Mouse (Mus musculus): ENCODE measurements at regions not wholly inside any gene's neighbourhood (a gene's known extent, or its start where the extent isn't known, plus 50 kb on each side); places are given as distances from the start of the nearest gene placed in this dataset.

DNA sequence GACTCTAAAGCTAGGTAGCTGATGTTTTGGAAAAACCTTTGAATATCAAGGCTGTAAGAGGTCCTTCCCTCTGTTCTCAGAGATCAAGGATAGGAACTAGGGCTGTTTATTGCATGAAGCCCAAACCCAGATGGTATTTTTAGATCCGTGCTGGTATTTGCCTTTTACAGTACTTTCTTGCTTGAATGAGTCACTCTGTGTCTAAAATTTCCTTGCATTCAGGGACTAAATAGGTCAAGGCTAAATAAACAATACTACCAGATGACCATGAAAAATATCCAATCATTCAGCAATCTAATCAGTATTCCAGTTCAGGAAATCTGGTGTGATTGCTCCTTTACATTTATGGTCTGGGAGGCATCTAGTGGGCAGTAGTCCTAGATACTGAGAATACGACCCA lies 243.6 kb downstream of the Btg1 start:
- DNase-seq (ENCODE audit: low spot score in 2 of 2), result no peak

- DNase-seq (ENCODE audit: low spot score in 2 of 2), result no peak
Measured at GRCm38 (mm10) chr10:96863230-96863629, 246.4 kb downstream of the Btg1 start.

- no peak for DNase-seq (ENCODE audit: low spot score in 2 of 2)
Measured at GRCm38 (mm10) chr10:96866468-96866867, 249.7 kb downstream of the Btg1 start.

GRCm38 (mm10) chr10:96871559-96872160 lies 254.9 kb downstream of the Btg1 start:
- no peak for DNase-seq (ENCODE audit: low spot score in 2 of 2)

- DNase-seq (ENCODE audit: low spot score in 2 of 2), result no peak
Measured at GRCm38 (mm10) chr10:96874646-96875045, 257.8 kb downstream of the Btg1 start.

- no peak for DNase-seq (ENCODE audit: low spot score in 2 of 2)
Measured at GRCm38 (mm10) chr10:96875676-96876075, 258.9 kb downstream of the Btg1 start.

DNA sequence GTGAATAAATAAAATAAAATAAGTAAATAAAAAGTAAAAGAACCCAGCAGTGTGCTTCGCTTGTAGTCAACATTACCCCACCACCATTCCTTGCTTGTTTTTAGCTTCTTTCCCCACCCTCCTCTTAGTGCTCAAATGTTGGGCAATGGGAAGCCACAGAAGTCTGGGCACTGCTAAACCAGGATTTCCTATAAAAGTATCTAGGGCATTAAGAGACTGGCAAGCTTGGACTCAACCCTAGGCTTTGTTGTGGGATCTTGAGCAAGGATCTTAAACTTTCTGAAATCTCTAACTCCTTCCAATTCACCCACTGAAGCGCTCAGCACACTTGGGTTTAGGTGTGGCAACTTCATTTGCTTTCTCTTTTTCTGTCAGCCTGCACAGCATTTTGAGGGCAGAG lies 262.6 kb downstream of the Btg1 start:
- no peak for DNase-seq (ENCODE audit: low spot score in 2 of 2)

DNA sequence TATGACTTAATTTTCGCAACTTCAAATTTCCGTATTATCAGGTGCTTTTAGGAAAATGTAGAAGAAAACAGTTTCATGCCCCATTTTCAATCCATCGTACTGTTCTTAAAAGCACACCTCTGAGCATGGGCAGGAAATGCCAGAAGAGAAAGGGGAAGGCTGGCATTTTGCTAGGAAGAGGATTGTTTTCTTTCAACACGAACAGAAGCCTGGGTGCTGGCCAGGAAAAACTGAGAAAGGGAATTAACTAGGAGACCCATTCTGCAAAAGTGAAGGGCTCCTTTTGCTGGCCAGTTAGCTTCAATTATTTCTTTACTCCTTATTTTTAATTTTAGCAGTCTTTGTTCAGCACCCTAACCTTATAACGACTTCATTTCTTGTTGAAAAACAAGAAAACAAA lies 264.0 kb downstream of the Btg1 start:
- no peak for DNase-seq (ENCODE audit: low spot score in 2 of 2)

DNA sequence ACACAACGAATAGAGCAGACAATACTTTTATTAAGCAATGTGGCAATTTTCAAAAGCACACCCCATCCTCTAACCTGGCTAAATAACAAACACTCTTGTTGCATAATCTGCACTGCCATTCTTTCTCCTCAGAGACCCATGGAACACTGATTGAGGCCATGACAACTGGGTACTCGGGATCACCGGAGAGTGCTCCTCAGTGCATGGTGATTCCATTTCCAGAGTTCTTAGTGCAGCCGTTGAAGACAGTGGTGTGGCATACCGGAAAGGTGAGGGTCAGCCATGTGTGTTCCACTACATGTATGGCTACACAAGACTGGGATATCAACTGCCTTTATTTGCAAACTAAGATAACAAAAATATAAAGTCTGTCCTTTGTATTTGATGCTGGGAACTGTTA lies 264.4 kb downstream of the Btg1 start:
- no peak for DNase-seq (ENCODE audit: low spot score in 2 of 2)

DNA sequence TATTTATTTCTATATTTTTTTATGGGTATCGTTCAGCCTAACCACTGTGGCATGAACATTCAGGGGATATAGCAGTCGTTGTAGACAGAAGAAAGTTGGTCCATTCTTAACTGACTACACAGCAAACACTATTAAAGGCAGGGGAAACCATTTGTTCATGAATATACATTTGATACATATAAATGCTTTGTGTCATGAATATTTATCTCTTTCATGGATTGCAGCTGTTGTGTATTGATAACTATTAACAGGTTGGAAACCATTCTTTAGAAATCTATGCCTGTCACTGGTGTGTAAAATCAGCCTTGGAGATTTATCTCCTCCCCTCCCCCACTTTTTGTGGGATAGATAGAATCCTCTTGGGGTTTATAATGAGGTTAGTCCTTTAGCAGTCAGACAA lies 264.9 kb downstream of the Btg1 start:
- DNase-seq (ENCODE audit: low spot score in 2 of 2), result no peak

DNA sequence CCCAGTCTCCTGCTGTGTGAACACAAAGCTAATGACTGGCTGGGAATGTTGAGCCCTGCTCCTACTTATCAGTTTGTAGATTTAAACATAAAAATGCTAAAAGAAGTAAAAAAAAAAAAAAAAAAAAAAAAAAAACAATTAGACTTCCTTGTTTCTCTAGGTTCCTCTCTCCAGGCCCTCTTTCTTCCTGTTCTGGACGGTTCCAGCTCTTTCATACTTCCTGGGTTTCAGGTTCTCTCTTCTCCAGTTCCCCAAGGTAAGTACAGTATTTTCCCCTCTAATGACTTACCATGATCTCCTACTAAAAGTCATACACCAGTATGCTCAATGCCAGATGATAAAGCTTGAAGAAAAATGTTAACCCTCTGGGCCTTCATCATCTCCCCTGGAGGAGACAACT lies 284.3 kb downstream of the Btg1 start:
- no peak for DNase-seq (ENCODE audit: low spot score in 2 of 2)

DNA sequence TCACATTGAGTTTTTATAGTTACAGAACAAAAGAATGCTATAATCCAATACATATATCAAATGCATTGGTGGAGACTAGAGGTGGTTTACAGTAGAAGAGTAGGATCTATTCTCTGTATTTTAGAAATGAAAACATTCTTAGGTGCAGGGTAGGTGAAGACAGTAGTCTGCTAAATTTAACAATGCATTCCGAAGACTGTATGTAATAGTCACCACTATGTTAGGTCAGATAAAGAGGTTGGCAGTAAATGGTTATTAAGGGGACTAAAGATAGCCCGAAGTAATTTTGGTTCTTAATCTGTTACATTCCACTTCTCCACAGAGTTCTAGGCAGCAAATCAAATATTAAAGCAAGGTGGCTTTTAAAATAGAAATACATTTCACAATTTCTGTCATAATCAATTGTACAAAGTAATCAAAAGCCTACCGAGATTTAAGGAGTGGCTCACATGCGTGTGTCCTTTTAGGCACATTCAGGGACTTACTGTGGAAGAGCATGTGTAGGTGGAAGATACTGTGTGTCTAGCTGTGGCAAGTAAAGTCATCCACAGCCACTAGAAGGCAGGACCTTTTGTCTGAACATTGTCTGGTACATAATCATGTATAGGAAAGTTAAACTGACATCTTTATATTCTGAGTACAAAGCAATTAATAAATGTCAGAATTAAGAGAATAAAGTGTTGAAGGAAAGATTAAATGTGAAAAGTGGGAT lies 288.4 kb downstream of the Btg1 start:
- DNase-seq (ENCODE audit: low spot score in 2 of 2), result no peak

DNA sequence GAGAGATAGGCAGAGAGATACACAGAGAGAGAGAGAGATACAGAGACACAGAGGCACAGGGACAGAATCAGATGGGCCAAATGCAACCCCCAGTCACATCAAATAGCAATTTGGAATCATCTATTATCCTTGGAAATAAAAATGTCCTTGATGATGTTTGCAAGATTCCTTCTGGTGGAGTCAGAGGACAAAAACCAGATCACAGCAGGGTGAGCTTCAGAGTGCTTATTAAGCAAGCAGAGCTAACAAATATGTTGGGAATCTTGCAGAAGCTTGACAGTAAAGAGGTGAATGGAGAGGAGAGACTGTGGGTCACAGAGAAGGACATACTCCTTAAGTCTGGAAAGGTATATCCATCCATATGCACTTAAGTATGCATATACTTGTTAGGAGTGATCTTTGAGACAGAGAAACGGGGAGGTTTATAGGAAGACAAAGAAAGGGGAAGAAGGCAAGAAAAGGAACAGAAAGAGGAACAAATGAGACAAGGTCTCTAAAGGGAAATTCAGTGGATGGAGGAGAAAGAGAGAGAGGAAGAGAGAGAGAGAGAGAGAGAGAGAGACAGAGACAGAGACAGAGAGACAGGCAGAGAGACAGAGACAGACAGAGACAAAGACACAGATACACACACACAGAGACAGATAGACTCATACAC lies 293.0 kb downstream of the Btg1 start:
- no peak for DNase-seq (ENCODE audit: low spot score in 2 of 2)

GRCm38 (mm10) chr10:96921181-96921580 lies 304.4 kb downstream of the Btg1 start:
- no peak for DNase-seq (ENCODE audit: low spot score in 2 of 2)

- no peak for DNase-seq (ENCODE audit: low spot score in 2 of 2)
Measured at GRCm38 (mm10) chr10:96924266-96924672, 307.5 kb downstream of the Btg1 start.

- DNase-seq (ENCODE audit: low spot score in 2 of 2), result no peak
Measured at GRCm38 (mm10) chr10:96924722-96925121, 307.9 kb downstream of the Btg1 start.

GRCm38 (mm10) chr10:96925771-96926170 lies 309.0 kb downstream of the Btg1 start:
- DNase-seq (ENCODE audit: low spot score in 2 of 2), result no peak

GRCm38 (mm10) chr10:96934661-96935060 lies 317.9 kb downstream of the Btg1 start:
- peak in 1 of 2 experiments; percentile 58 for DNase-seq (ENCODE audit: low spot score in 2 of 2)

DNA sequence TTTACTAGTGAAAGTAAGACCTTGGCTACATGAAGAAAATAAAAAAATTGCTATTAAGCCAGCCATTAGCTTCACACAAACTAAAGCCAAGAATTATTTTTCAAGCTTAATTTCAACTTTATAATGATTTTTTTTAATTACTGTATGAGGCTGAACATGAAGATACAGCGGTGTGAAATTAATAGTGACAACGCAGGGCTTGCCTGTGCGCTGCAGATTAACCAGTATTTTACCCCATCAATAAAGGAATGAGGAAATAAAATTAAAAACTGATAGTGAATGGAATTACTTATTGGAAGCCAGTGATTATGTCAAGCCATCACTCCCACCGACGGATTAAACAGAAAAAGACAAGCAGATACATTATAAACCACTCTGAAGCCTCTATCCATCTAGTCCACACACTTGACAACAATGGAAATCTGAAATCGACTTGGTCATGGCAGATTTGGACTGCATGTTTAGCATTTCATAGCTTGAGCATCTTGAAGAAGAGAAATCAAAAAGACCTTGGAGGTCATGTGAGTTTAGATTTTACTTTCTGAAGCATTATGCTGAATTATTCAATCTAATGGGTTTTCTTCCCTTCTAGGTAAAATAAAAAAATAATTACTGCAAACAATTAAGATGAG lies 324.2 kb downstream of the Btg1 start:
- DNase-seq (ENCODE audit: low spot score in 2 of 2), result no peak

- no peak for DNase-seq (ENCODE audit: low spot score in 2 of 2)
Measured at GRCm38 (mm10) chr10:96944229-96944628, 327.4 kb downstream of the Btg1 start.

DNA sequence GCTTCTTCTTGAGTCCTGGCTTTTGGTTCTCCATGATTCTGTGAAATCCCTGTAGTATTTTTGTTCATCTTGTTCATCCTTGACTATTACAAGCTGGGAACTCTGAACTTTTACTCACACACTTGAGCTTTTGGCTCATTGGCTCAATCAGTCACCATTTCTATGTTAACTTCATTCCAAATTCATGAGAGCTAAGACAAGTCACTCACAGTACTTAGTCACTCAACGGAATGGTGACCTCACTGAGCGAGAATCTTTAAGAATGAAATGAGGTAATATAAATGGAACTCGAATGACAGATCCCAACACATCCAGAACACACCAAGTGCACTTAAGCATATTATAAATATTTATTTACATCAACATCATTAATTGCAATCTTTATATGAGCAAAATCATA lies 331.2 kb downstream of the Btg1 start:
- DNase-seq (ENCODE audit: low spot score in 2 of 2), result no peak

GRCm38 (mm10) chr10:96948871-96949270 lies 332.1 kb downstream of the Btg1 start:
- DNase-seq (ENCODE audit: low spot score in 2 of 2), result no peak

Measured in cerebellum, postnatal 4 days (tissue).